Mouse (Mus musculus) frontal cortex, postnatal 10 days (tissue): ENCODE measurements around the gene Pou2f1.

ENCODE experiments used
- DNase-seq, 2 experiments: peaks; one replicate each; pipeline ENCODE4 v3.0.0; 2022; ENCODE audit warnings: low spot score in 2 of 2, mixed read lengths in 1 of 2

The Pou2f1 gene

DNA sequence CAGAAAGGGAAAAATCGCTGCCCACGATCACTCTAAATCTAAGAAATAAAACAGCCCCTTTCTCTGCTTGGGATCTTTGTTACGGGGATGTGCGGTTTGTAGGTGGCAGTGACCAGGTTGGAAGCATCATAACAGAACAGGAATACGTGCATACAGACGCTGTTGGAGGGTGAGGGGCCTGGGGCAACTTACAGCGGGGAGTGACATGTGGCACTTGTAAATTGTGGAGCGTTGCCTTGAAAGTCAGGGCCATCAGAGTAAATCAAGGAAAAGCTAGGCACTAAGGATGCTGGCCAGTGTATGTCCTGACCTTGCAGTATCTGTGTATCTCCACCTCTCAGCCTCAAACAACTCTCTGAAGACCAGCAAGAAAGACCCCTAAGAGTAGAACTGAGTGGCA lies 154.1 kb downstream of the Pou2f1 start:
- no peak for DNase-seq

DNA sequence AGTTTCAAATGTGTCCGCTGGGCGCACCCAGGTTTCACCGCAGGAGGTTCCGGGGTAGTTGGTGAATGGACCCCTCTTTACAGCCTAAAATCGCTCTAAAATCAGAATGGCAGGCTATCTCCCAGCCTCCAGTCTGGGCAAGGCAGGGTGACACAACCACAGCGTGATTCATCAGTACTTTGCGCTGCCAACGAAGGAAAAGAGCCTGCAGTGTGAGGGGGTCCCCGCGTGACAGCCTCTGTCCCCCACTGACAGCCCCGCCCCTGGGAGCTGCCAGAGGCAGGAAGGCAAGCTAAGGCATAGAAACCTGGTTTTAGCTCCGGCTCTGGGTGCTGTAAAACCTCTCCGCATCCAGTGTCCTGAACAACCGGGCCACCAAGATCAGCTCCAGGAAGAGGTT lies 157.1 kb downstream of the Pou2f1 start:
- no peak for DNase-seq

DNA sequence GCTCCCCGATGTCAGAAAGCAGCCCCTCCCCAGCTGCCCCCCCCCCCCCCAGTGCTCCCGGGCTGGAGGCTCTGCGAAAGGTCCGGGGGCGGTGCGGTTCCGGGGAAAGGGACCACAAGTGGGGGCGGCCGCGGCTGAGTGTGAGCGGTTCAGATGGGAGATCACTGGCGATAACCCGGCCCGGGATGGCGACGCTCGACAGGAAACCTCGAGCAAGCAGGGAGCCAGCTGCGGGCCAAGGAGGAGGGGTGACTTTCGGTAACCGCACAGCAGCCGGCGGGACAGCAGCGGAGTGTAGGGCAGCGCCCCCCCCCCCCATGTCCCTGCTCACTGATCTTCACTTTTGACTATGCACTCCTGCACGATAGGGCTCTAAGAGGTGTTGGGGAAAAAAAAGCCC lies 157.5 kb downstream of the Pou2f1 start:
- no peak for DNase-seq

DNA sequence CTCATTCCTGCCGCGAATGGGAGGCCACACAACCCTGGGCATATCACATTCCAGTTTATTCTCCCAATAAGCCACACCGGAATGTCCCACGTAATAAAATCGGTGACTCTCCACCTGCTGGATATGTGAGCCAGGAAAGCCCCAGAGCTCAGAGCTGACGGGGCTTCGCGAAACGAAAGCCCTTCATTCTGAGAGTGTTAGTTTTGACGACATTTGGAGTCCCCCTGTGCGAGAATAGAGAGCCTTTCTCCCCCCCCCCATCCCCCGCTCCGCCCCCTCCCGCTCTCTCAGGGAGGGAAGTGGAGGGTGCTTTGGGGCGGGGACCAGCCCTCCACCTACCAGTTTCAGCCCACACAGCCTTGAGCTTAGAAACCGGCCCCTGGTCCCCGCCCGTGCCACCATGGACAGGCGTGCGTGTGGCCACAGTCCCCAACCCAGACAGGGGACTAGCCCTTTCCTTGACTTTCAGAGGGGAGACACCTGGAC lies 158.0 kb downstream of the Pou2f1 start:
- no peak for DNase-seq

DNA sequence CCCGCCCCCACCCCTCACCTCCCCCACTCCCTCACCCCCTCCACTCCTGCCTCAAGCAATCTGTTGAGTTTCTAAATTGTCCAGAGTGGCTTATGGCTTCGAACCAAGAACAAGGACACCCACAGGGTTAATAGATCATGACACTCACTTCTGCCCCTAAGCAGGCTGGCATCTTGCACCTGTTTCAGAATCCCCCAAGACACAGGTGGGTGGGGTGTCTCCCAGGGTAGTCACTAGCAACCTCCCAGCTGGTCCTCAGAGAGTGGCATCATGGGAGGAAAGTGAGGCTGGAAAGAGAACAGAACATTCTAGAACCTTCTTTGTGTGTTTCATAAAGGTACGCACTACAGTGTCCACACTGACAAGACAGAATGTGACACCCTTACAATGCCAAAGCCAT lies 158.9 kb downstream of the Pou2f1 start:
- no peak for DNase-seq

DNA sequence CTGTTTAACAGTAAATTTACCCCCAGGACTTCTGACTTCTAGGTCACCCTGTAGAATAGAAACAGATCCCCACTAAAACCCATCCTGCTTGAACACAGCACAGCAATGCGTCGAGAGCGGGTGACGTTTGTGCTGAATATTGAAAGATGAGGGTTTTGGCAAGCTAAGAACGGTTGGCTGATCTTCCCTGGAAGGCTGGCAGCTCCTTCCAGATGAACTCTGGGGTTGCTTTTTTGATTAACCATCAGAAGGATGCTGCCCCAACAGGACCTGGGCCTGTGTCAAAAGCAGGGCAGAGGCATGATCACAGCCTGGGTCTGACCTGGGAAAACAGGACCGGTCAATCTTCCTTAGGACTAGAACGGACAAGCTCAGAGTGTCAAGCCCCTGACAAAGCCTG lies 160.3 kb downstream of the Pou2f1 start:
- no peak for DNase-seq

DNA sequence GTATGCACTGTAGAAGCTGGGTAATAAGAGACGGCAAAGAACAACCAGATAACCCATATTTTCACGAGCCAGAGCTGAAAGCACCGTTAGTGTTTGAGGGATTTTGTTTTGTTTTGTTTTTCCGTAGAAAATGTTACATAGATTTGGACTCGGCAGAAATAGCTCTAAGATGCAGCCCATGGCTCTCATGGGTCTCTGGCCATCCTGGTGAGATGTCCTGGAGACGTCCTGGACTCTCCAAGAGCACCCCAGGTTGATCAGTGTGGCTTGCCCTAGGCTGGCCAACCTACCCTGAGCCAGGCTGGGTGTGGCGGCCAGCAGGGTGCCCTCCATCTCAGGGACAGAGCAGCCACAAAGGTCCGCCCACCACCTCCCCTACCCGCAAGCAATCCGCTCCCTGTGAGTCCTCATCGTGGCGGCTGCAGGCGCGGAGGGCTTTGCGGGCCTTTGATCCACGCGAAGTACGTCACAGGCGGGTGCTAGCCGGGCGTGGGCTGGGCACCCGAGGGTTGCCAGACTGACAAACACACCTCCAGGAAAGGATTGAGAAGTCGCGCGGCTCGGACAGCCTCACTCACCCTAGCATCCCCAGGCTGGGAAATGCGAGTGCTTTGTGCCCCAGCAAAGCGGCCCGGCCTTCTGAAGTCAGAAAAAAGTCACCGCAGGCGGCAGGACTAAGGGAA lies 161.8 kb downstream of the Pou2f1 start:
- no peak for DNase-seq

DNA sequence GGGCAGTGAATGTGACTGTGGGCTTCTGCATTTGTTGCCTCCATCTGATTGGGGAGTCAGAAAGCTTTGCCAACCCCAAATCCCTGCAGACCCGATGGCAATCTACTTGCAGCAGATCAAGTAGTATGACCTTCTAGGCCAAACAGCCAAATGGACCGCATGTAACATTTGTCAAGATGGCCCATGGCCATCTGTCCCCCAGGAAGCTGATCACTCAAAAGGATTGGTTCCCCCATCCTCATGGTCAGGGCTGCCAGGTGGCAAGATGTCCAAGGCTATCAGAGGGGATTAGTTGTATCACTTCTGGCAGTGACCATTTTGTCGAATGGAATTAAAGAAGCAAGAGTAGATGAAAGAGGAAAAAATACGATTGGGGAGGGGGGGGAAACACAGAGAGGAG lies 163.3 kb downstream of the Pou2f1 start:
- DNase-seq: no peak

DNA sequence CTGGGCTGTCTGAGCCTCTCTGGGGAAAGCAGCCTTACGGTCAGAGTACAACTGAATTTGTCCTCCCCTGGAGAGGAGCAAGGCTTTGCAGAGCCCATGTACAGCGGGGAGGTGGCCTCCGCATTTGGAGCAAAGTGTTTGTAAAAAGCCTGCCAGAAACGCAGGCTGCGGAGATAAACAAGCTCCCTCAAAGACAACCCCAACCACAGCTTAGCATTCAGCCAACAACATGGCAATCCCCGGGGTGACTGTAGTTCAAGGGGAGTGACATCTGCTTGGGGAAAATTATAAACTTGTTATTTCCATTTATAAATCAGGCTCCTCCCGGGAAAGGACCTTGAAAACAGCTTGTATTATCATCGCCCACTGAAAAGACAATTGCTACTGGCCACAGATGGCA lies 164.9 kb downstream of the Pou2f1 start:
- no peak for DNase-seq

DNA sequence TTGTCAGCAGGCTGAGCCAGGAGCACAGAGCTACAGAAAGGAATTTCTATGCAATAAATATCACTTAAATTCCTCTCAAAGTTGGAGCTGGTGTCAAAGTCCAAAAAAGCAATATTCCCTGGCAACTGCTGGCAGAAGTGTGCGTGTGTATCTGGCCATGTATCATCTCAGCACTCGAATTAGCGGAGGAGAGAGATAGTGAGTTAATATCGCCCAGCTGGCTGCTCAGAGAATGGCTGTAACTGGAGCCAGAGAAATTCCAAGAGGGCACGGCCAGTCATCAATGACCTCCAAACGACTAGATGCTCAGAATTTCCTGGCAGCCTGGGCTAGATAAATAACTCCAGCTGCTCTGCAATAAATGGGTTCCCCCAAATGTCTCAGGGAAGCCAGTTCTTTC lies 166.0 kb downstream of the Pou2f1 start:
- DNase-seq: no peak

DNA sequence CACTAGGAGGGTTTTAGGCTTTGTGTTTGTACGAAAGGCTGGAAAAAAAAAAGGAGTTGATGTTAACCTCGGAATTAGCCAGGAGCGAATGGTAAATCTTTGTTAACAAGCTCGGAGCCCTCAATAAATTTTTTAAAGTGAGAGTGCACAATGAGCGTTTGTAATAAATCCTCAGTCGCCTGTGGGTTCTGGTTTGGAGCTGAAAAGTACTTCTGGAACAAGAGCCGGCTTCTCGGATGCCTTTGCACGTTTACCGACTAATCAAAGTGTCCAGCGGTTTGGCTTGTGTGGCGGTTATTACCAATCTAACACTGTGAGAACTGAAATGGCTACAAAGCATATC lies 167.9 kb downstream of the Pou2f1 start:
- DNase-seq: no peak

DNA sequence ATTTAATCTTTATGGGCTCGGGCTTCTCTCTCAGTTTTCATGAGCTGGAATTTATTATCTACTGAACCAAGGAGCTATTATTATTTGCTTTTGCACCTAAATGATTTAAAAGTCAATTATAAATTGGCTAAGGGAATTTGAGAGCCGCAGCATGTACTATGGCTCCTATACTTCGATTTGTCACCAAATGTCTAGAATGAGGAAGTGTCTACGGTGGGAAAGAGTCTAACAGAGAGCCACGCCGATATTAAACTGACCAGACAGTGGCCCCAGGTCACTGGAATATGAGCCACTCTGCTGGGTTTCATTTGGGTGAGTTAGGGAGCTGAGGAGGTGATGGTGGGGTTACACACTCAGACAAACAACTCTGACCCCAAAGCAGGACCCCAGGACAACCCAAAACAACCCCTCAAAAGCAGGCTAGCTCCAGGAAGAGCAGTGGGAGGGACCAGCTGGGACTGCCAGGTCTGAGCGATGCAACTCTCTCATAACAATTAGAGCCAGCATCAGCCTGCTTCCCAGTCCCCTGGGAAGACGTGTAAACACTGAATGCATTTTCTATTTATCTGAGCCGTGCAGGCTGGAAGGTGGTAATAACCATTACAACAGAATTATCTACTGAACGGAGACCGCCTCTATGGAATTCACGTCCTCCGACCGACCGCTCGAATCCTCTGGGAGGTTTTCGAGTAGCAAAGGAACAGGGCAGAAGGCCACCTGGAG lies 168.4 kb downstream of the Pou2f1 start:
- DNase-seq: no peak

DNA sequence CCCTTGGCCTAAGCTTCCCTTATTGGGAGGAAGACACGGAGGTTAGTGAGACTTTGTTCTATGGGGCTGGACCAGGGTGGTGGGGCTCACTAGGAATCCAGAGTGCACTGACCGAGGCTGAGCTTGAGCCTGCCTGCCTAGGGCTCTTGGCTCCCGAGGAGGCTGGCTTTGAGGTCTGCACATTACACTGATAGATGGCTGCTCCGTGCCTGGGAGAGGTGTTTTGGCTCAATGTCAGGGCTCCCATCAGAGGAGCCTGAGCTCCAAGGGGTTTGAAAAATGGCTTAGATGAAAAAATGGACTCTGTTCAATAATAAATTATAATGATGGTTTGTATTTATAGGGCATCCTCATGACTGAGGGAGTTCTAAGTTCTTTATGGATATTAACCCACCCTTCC lies 169.2 kb downstream of the Pou2f1 start:
- no peak for DNase-seq

DNA sequence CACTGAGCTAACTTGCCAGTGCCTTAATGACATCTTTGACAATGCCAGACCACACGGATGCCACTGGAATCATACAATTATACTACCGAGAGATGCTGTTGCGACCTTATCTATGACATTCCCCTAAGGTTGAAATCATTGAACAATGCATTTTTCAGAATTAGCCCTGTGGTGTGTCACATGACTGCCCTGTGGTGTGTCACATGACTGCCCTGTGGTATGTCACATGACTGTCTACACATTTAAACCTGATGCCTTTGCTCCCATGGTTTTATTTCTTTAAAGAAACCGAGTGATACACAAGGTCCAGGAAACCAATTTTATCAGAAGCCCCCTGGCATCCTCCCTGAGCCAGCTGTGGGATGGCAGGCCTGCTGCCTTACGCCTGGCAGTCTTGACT lies 172.6 kb downstream of the Pou2f1 start:
- DNase-seq: no peak

DNA sequence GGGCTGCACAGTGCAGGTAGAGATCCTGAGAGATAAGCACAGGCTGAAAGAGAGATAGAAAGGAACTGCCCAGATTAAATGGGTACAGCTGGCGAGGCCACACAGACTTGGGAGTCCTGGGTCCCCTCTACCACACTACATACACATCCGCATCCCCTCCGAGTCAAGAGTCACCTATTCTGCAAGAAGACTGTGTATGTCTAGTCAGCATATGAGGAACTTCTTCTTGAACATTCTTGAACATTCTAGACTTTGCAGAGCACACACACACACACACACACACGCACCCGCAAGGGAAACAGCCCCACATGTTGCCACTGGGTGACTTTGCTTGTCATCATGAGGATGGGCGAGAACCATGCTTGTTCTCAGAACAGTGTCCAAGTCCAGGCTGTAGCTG lies 173.9 kb downstream of the Pou2f1 start:
- DNase-seq: no peak

DNA sequence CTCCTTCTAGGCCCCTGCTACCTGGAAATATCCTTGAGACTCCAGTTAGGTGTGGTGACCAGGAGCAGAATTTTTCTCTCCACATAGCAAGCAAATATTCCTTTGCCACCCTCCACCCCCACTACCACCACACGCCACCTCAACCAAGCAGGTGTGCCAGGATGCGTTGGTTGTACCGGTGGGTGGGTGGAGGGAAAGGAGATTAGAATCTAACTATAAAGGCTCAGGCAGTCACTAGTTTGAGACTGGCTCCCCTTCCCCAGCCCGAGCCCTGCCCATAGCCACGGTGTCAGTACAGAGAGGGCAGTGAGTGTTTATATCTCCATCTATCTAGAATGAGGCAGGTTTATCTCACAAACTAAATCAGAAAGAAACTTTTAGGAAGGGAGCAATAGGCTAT lies 174.3 kb downstream of the Pou2f1 start:
- DNase-seq: no peak

DNA sequence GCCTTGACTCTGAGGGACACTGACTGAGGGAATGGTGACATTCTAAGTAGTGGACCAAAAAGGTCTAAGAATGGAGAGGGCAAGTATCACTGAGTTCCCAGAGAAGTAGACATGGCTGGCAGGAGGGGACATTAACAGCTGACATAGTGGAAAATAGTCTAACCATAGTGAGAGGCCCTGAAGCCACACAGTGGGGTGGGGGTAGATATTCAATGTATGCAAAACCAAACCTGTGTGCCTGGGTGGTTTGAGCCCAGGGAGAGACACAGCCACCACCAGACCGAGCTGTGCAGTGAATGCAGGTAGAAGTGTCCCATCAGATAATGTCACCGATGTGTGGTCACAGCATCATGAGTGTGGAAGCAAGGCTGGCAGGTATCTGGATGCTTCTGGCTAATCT lies 180.4 kb downstream of the Pou2f1 start:
- DNase-seq: no peak

DNA sequence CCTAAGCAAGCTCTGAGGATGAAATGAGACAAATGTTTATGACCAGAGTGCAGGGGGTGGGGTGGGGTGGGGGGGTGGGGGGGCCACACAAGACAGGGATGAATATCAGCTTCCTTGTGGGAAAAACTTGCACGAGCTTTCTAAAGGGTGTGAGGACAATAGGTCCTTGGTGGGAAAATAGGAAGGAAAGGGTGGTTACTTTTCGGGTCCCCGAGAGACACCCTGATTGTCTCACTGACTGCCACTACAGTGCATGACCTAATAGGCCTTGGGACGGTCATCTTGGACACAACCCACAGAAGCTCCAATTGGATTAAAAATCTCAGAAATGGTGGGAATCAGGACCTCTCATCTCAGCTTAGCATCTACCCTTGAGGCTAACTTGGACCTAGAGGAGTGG lies 183.3 kb downstream of the Pou2f1 start:
- DNase-seq: no peak

DNA sequence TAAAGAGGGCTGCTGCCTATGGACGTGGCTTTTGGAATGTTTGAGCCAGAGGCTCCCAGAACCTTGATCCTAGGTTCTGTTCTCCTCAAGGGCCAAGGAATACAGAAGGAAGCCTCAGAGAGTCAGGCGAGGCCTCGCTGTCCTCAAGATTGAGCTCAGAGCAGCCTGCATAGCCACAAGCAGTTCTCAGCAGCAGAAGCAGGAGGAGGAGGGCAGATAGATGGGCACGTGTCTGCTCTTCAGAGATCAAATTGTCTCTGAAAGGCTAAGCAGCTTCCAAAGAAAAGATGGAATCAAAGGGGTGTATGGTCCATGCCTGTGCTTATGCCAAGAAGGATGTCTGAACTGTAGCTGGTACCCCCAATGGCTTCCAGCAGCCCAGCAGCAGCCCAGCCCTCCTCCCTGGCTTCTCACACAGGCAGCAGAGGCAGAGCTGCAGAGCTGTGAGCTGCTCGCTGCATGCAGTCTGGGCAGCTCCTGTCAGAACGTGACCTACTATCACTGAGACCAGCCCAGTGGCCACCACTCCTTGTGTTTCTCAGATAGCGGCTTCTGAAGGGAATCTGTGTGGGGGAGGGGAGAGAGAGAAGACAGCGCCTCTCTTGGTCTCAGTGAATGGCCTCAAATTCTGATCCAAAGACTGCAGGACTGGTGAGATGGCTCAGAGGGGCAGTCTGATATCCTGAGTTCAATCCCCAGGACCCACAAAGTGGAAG lies 184.2 kb downstream of the Pou2f1 start:
- DNase-seq: no peak

DNA sequence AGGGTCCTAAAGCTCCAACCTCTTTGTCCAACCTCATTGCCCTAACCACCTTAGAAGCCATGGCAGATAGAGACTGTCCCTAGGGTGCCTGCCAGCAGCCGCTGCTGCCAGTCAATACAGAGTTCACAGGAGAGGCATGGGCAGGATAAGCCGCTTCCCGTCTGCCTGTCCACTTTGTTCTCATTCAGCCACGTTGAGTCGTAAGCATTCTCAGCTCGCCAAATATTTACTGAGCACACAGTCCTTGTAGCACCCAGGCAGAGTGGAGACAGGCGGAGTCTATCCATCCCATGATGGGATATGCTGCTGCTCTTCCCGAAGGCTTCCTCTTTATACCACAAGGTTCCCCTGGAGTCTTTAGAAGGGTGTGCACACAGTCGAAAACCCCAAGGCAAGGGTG lies 185.2 kb downstream of the Pou2f1 start:
- DNase-seq: no peak

DNA sequence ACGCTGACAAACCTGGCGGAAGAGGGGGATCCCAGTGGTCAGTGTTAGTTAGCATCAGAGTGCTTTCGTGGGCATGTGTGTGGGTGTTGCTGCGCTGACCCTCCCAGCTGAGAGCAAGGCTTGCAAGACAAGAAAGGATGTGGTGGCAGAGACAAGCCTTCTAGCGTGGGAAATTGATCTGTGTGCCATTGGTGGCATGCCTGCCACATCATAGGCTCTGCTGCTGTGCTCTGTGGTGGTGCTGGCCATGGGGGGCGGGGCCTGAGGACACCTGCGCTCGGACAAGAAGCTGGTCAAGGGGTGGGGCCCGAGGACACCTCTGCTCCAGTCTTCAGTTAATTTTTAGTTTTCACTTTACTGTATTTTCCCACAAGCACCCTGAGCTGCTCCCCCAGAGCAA lies 186.1 kb downstream of the Pou2f1 start:
- DNase-seq: no peak
